Comparison of ENCODE assay signal across 8 mouse cellular contexts in genomic region chr6:5408451-5409177, GRCm38 (mm10). TPM values are rescaled to one million over a fixed set of nuclear protein-coding genes. Genes with fewer than 3 reads are reported as not detected.
DNase-seq lines count a peak whose midpoint lies in the region.

No protein-coding gene starts in this region.

- H3K27me3 ChIP-seq in forebrain, embryonic 10.5 days (ENCODE audit: poor library complexity, severe bottlenecking) = no peaks in the 10 kb centered on the region

- peak overlapping the region; percentile 81 for H3K27ac ChIP-seq in forebrain, embryonic 10.5 days

- DNase-seq in left cerebral cortex, adult 11 months (ENCODE audit: low spot score) = peak; percentile 18
- DNase-seq in left cerebral cortex, postnatal 36 days (ENCODE audit: low spot score in 2 of 2) = no peak
- peak; percentile 71 for DNase-seq in forebrain, embryonic 10.5 days (ENCODE audit: extremely low spot score, low spot score)
- peak; percentile 62 to 73 for DNase-seq in left cerebral cortex, postnatal 14 days (ENCODE audit: low spot score in 2 of 2)
- DNase-seq in right cerebral cortex, adult 2 months (ENCODE audit: low spot score in 2 of 2) = peak; percentile 53 to 55
- DNase-seq in gastrocnemius, adult 18-20 months (ENCODE audit: low spot score) = no peak
- no peak for DNase-seq in gastrocnemius, postnatal 25 days
- no peak for DNase-seq in adrenal gland, adult (ENCODE audit: inconsistent age in 2 of 2, low spot score in 1 of 2)

- WGBS in forebrain, embryonic 10.5 days = 30% methylated on average over 8 of the region's 8 CpGs

- no peaks in the 10 kb centered on the region for H3K36me3 ChIP-seq in forebrain, embryonic 10.5 days (replicated peaks)

- peaks cover 89% of the 10 kb centered on the region for H3K4me1 ChIP-seq in forebrain, embryonic 10.5 days

- H3K9me3 ChIP-seq in forebrain, embryonic 10.5 days = no peaks in the 10 kb centered on the region

- no peak overlapping the region for H3K4me3 ChIP-seq in forebrain, embryonic 10.5 days

- intact Hi-C loops in left cerebral cortex, postnatal 36 days (cut with DNase I) = no loop called here
- intact Hi-C loops in left cerebral cortex, postnatal 14 days (cut with DNase I) = no loop called here

RNA-seq across cellular contexts. Expression of gene Asb4, which starts 25.4 kb away (rescaled TPM):
- under 1 TPM; 0.25 to 0.59 TPM for total RNA-seq in left cerebral cortex, postnatal 36 days (2021)
- polyA plus RNA-seq in forebrain, embryonic 10.5 days (2016; fragmentation: Nextera tagmentation; extraction: Ambion mirVana) = 23.0 and 25.3 TPM in 2 replicates
- under 1 TPM; 0.66 to 0.79 TPM for total RNA-seq in left cerebral cortex, postnatal 14 days (2021)
- total RNA-seq in gastrocnemius, adult 18-20 months (2021) = 10 to 100 TPM; 13.7 to 15.2 TPM
- 10 to 100 TPM in 1 of 2 experiments, 1 to 10 TPM in 1; 6.1 to 10.6 TPM for total RNA-seq in gastrocnemius, postnatal 25 days (2021)

Comparison
In these comparisons a context has a peak if more than half of its experiments do, and no peak if none do; other contexts are left out.
1. DNase-seq: peak in left cerebral cortex, adult 11 months (single experiment), forebrain, embryonic 10.5 days (single experiment), left cerebral cortex, postnatal 14 days (2 of 2) and right cerebral cortex, adult 2 months (2 of 2); none in left cerebral cortex, postnatal 36 days (0 of 2), gastrocnemius, adult 18-20 months (single experiment), gastrocnemius, postnatal 25 days (single experiment) and adrenal gland, adult (0 of 2).